Mouse (Mus musculus) fibroblast of lung, adult 2 months (primary cell): ENCODE data around the gene Nectin2.
"Not testable (repeated sequence)": the region's sequence is repeated elsewhere in the genome, so short reads cannot be mapped to it uniquely, and the experiment has no call there.

Source experiments
- DNase-seq: peaks from one replicate; pipeline ENCODE4 v3.0.0-alpha.2; 2011; ENCODE audit warnings: low read depth

Nectin2 gene

GRCm38 (mm10) chr7:19688101-19688500, 62.2 kb downstream of the Nectin2 start:
- no peak for DNase-seq

DNA sequence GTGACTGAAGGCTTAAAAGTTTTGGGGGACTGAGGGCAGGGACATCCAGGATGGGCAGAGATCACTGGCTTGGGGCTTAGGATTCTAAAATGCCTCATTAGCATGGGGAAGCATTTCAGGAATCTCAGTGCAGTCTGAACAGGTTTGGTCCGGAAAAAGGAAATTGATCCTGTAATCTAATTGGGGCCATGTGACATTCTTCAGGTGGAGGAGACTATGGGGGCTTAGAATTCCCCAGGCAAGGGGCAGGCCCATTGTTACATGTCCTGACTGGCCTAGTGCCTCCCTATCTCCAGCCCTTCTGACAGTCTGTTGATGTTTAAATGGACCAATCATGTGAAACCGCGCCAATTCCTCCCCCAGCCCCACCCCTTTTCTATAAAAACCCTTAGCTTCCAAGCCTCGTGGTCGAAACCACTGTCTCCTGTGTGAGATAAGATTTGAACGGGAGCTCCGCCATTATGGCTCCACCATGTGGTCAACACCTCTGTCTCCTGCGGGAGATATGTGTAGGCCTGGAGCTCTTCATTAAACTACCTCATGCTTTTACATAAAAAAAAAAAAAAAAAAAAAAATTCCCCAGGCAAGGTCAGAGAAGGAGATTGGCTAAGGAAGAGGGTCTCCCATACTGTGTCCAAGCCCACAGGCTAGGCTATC, 63.2 kb downstream of the Nectin2 start:
- DNase-seq, result not testable (repeated sequence)

- DNase-seq, result no peak
Measured at GRCm38 (mm10) chr7:19686521-19686920, 63.8 kb downstream of the Nectin2 start.

GRCm38 (mm10) chr7:19685374-19685773, 64.9 kb downstream of the Nectin2 start:
- no peak for DNase-seq

GRCm38 (mm10) chr7:19683771-19684201, 66.5 kb downstream of the Nectin2 start:
- no peak for DNase-seq

DNA sequence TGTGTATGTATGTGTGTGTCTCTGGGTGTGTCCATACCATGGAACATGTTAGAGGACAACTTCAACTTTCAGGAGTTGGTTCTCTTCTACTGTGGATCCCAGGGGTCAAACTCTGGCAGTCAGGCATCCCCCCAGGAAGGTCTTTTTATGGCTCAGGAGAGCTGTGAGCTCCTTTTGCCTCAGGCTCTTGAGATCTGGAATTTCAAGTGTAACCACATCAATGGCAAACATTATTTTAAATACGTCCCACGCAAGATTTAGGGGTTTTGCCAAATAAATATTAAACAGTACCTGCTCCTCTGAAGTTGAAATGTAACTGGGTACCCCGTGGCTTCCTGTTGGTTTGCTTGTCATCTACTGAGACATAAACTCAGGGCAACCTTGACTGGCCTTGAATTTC, 67.3 kb downstream of the Nectin2 start:
- DNase-seq, result no peak

DNA sequence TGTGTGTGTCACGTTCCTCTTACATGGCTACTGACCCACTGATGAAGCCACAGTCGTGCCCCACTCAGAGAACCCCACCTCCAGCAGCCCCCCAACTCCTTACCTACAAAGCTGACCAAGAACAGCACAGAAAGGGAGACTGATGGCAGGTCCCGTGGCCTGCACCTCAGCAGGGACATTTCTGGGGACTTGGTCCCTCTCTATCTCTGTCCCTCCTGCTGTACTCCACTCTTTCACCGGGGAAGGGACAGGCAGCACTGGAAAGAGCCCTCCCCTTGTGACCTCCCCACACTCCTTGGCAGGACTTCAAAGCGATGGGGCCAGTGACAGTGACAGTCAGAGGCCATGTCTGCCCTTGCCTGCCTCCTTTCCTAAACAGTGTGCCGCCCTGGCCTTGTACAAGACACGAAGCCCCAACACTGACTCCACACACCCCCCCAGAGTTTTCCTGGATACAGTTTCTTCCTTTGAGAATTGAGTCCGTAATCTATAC, 69.0 kb downstream of the Nectin2 start, which contains the start of the genes Gm44805 and Apoc4:
Gm44805 (minus strand) TSS at position 222 of the 493 bp plus-strand sequence.
Apoc4 (minus strand) TSS at position 278 of the 493 bp plus-strand sequence.
- no peak for DNase-seq

GRCm38 (mm10) chr7:19680702-19681101, 69.6 kb downstream of the Nectin2 start:
- DNase-seq, result no peak

DNA sequence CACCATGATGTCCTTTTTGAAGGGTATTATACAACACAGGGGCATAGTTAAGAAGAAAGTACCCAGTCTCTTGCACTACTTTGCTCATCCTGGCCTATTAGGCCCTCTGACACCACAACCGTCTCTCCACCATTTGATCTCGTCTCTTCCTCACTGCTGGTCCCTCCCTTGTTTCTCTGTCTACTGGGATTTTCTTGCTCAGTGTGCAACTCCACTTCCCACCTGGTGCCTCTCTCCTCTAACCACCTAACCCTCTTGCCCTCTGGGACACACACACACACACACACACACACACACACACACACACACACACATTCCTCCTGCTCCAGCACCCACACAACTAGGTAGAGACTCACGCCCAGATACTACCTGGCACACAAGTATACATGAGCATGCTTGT, 71.4 kb downstream of the Nectin2 start:
- DNase-seq, result no peak

DNA sequence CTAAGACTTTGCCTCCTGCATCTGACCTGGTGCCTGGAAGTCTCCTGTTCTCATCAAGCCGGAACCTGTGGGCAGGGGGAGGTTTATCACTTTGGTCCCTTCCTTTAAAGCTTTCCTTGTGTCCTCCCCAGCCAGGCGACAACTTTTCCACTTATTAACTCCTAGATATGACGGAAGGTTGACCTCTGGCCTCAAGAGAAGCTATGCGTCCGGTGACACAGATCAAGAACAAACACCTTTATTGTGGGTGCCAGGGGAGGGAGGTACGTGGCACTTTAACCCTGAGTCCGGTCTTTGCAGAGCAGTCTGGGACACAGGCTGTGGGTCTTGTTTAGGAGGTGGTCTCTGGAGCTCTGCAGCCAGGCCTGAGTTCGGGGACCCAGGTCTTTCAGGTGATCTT, 72.4 kb downstream of the Nectin2 start, which contains the start of gene Apoc2:
Apoc2 (minus strand) TSS at position 70 of the 400 bp plus-strand sequence.
- DNase-seq, result no peak

DNA sequence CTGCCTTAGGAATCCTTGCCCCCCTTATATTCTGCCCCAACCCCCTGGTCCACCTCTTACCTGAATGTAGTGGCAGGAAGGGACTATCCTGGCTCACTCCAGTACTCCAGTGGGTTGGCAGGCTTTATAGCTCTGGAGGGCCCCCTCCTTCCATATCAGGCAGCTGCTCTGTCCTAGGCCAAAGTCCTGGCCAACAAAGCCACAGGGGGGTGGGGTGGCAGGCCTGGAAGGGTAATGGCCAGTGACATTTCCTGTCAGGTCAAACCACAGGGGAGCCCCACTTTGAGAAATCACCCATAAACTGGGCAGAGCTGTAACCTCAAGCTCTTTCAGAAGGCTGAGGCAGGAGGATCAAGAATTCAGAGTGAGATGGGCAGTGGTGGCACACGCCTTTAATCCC, 73.6 kb downstream of the Nectin2 start:
- DNase-seq, result no peak

GRCm38 (mm10) chr7:19675824-19676223, 74.5 kb downstream of the Nectin2 start:
- no peak for DNase-seq

- no peak for DNase-seq
Measured at GRCm38 (mm10) chr7:19673083-19673699, 77.1 kb downstream of the Nectin2 start.

- DNase-seq, result no peak
Measured at GRCm38 (mm10) chr7:19671511-19671910, 78.8 kb downstream of the Nectin2 start.

DNA sequence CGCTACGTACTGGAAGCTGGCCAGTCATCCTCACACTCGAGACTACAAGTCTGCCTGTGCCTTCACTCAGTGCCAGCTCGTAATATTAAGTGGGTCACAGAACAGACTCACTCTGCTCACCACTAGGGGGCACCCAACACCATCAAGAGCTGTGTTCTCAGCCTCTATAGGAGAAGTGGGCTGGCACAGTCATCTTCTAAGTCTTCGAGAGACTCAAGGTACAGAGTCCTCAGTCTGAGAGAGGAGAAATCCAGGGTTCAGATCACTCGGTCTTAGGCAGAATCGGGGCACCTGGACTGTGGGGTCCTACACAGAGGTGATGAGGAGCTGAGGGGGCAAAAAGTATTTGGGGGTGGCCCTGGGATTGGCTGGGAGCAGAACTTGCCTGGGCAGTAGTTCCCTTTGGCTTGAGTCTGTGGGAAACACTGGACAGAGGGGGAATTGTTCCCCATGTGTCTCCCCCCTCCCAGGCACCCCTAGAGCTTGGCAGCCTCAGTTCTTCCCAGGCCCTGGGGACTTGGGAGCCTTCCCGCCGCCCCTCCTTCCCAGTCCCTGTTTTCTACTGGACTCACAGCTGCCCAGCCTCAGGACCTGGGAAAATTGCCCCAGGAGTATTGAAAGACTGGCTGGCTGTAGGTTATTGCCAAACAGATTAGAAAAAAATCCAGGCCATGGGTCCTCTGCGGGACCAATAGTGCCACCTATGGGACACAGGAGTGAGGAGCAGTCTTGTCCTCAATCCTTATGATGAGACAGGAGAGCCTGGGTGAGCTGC, 81.1 kb downstream of the Nectin2 start:
- DNase-seq, result peak; percentile 87

DNA sequence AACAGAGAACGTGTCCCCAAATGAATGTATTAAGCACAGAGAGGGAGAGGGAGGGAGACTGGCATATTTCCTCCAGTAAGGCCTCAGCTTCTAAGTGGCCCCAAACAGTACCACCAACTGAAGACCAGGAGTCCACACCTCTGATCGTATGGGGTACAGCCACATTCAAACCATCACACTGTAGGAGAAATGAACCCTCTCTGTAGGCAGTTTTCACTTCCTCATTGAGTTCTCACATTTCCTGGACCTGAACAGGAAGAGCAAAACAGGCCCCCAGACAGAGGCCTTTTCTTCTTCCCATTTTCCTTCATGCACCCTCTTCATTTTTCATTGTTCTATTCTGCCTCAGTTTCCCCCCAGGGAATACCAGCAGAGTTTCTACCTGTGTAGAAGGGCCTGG, 82.8 kb downstream of the Nectin2 start:
- DNase-seq, result no peak

DNA sequence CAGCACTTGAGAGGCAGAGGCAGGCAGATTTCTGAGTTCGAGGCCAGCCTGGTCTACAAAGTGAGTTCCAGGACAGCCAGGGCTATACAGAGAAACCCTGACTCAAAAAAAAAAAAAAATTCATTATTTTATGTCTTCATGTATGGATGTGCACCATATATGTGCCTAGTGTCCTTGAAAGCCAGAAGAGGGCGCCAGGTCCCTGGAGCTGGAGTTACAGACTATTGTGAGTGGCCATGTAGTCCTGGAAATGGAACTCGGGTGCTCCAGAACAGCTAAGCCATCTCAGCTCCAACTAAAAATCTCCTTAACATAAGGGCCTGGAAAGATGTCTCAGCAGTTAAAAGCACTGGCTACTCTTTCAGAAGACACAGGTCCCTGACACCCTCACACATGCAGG, 83.5 kb downstream of the Nectin2 start:
- no peak for DNase-seq
